Mouse (Mus musculus) CD4-positive naive resting alpha-beta T cell, adult 57 days (primary cell): ENCODE results near the gene Papolg. TPM values are rescaled to one million over a fixed set of nuclear protein-coding genes. Genes with fewer than 3 reads are reported as not detected.

Experiments used
- total RNA-seq: library from RNA; stranded (reverse); gene quantifications from one replicate; pipeline ENCODE4 v1.2.4, GENCODE M21; 2023

The Papolg gene
- 32.8 TPM for total RNA-seq

GRCm38 (mm10) chr11:23895060-23895426 is at the start of gene Papolg:
TSS of gene Papolg (minus strand) at chr11:23895253.

Other genes starting within 250 kb of the Papolg start
- gene Pus10, start 229.6 kb downstream of the Papolg start, total RNA-seq = 17.1 TPM
- 13.0 TPM for gene Pex13, start 229.3 kb downstream of the Papolg start, total RNA-seq
- 56.8 TPM for gene Rel, start 124.3 kb downstream of the Papolg start, total RNA-seq
- gene A830031A19Rik, start 179.8 kb upstream of the Papolg start, total RNA-seq = not detected
- gene Bcl11a, start 182.8 kb upstream of the Papolg start, total RNA-seq = 8.9 TPM